Mouse (Mus musculus): Measurements from ENCODE around the gene Sppl2a.

GRCm38 (mm10) chr2:126931784-126932183 is 1.3 kb downstream of the Sppl2a start:
- TF ChIP-seq CTCF (IDR thresholded peaks at IDR 0.05; ENCODE audit: extremely low read depth, insufficient read depth, low read length), result no peak
- no peak for TF ChIP-seq POLR2A (IDR thresholded peaks at IDR 0.05; ENCODE audit: extremely low read depth, insufficient read depth, low read length)
